Mouse (Mus musculus) adrenal gland, postnatal 4 days (tissue): ENCODE results near the gene Zfp710. TPM values are rescaled to one million over a fixed set of nuclear protein-coding genes. Genes with fewer than 3 reads are reported as not detected.
"Not testable (repeated sequence)": the region's sequence is repeated elsewhere in the genome, so short reads cannot be mapped to it uniquely, and the experiment has no call there.

Experiments used
- DNase-seq, 2 experiments: peaks; one replicate each; pipeline ENCODE4 v3.0.0; 2021 to 2022; ENCODE audit warnings: low spot score in 2 of 2, mixed read lengths in 2 of 2
- long read RNA-seq, 2 experiments: library from polyadenylated mRNA; stranded (forward); transcript quantifications; one replicate each; pipeline ENCODE4 v2.0.0; 2021
- total RNA-seq, 2 experiments: library from RNA; stranded (reverse); gene quantifications; 2 replicates each; pipeline ENCODE4 v1.2.3; 2021

Gene Zfp710
- 10 to 100 TPM; 25.2 to 25.5 TPM for total RNA-seq
- long read RNA-seq, experiment 1, partial matches to known transcripts: 1 of 8 reads
- long read RNA-seq, experiment 1, other reads (novel, unspliced or antisense): 4 of 8 reads
- long read RNA-seq, experiment 2, partial matches to known transcripts: 2 of 12 reads
- long read RNA-seq, experiment 2, other reads (novel, unspliced or antisense): 7 of 12 reads

GRCm38 (mm10) chr7:80024521-80025390 is at the start of gene Zfp710:
Zfp710 (plus strand) TSS chr7:80024814.
- peak; percentile 68 to 79 for DNase-seq

- no peak for DNase-seq
These were observed 49.3 kb upstream of the Zfp710 start for GRCm38 (mm10) chr7:79975316-79975715.

- no peak for DNase-seq
These were observed 37.9 kb upstream of the Zfp710 start for GRCm38 (mm10) chr7:79986717-79987116.

GRCm38 (mm10) chr7:79987745-79988144 is 36.9 kb upstream of the Zfp710 start:
- DNase-seq: no peak

- not testable (repeated sequence) for DNase-seq
These were observed 36.1 kb upstream of the Zfp710 start for GRCm38 (mm10) chr7:79988466-79988865.

GRCm38 (mm10) chr7:79994476-79994875 is 30.1 kb upstream of the Zfp710 start:
- peak; percentile 8 to 29 for DNase-seq

GRCm38 (mm10) chr7:79997761-79998160 is 26.9 kb upstream of the Zfp710 start:
- no peak for DNase-seq

- no peak for DNase-seq
These were observed 22.1 kb upstream of the Zfp710 start for GRCm38 (mm10) chr7:80002353-80003055.

GRCm38 (mm10) chr7:80004776-80005554 is 19.6 kb upstream of the Zfp710 start:
- no peak for DNase-seq

- DNase-seq: no peak
These were observed 13.9 kb upstream of the Zfp710 start for GRCm38 (mm10) chr7:80010680-80011079.

- peak in 1 of 2 experiments; percentile 39 for DNase-seq
These were observed 13.1 kb upstream of the Zfp710 start for GRCm38 (mm10) chr7:80011470-80011869.

- no peak for DNase-seq
These were observed 10.6 kb upstream of the Zfp710 start for GRCm38 (mm10) chr7:80013884-80014550.

- no peak for DNase-seq
These were observed 9.5 kb upstream of the Zfp710 start for GRCm38 (mm10) chr7:80014826-80015755.

GRCm38 (mm10) chr7:80018506-80019452 is 5.8 kb upstream of the Zfp710 start:
- DNase-seq: no peak

GRCm38 (mm10) chr7:80023621-80024435 is 786 bp upstream of the Zfp710 start:
- DNase-seq: no peak

GRCm38 (mm10) chr7:80025391-80026117 is 940 bp downstream of the Zfp710 start:
- no peak for DNase-seq
